Mouse (Mus musculus) neural tube, embryonic 15.5 days (tissue): ENCODE measurements around the gene Fer. TPM values are rescaled to one million over a fixed set of nuclear protein-coding genes. Genes with fewer than 3 reads are reported as not detected.
"Not testable (repeated sequence)": the region's sequence is repeated elsewhere in the genome, so short reads cannot be mapped to it uniquely, and the experiment has no call there.

Experiments
- ATAC-seq: fragments of 200-750 bp; cut with Nextera tagmentation; 2 replicates; pipeline ENCODE4 v1.8.0; 2017; ENCODE audit warnings: mild to moderate bottlenecking, moderate TSS enrichment, moderate library complexity; ENCODE audit not compliant: low FRiP score
- H3K27ac ChIP-seq: fragments of 300-500 bp; sonication (generic); replicated peaks from 2 replicates; pipeline ENCODE4 v1.5.1; 2015; ENCODE audit warnings: mild to moderate bottlenecking, inconsistent platforms
- H3K27me3 ChIP-seq: fragments of 300-500 bp; sonication (generic); replicated peaks from 2 replicates; pipeline ENCODE4 v1.6.1; 2015; ENCODE audit warnings: inconsistent platforms
- H3K36me3 ChIP-seq: fragments of 300-500 bp; sonication (generic); 2 replicates; pipeline ENCODE4 v1.6.1; 2015; ENCODE audit warnings: inconsistent platforms
- H3K4me1 ChIP-seq: fragments of 300-500 bp; sonication (generic); 2 replicates; pipeline ENCODE4 v1.6.1; 2015; ENCODE audit warnings: inconsistent platforms
- H3K4me2 ChIP-seq: fragments of 300-500 bp; sonication (generic); 2 replicates; pipeline ENCODE4 v1.6.1; 2015; ENCODE audit warnings: inconsistent platforms, mild to moderate bottlenecking, moderate library complexity
- H3K4me3 ChIP-seq: fragments of 300-500 bp; sonication (generic); replicated peaks from 2 replicates; pipeline ENCODE4 v1.5.1; 2015; ENCODE audit warnings: mild to moderate bottlenecking, inconsistent platforms
- H3K9ac ChIP-seq: fragments of 300-500 bp; sonication (generic); replicated peaks from 2 replicates; pipeline ENCODE4 v1.6.1; 2015; ENCODE audit warnings: mild to moderate bottlenecking, inconsistent platforms
- H3K9me3 ChIP-seq: fragments of 300-500 bp; sonication (generic); replicated peaks from 2 replicates; pipeline ENCODE4 v1.6.1; 2016; ENCODE audit warnings: inconsistent platforms
- WGBS: fragments of 180-500 bp; shearing (Covaris S2); methylation state at CpG from one replicate; pipeline ENCODE4 v1.1.7; 2015; ENCODE audit warnings: mixed read lengths; 5-methylcytosine and 5-hydroxymethylcytosine counted together
- polyA plus RNA-seq: library from polyadenylated mRNA; unstranded; fragments of >200 nt; fragmentation: Nextera tagmentation; extraction: Ambion mirVana; gene quantifications from 2 replicates; pipeline ENCODE4 v1.2.1, GENCODE M21; 2015

Gene Fer
- polyA plus RNA-seq, 1 experiment from 2014 or later: 31.5 TPM

DNA sequence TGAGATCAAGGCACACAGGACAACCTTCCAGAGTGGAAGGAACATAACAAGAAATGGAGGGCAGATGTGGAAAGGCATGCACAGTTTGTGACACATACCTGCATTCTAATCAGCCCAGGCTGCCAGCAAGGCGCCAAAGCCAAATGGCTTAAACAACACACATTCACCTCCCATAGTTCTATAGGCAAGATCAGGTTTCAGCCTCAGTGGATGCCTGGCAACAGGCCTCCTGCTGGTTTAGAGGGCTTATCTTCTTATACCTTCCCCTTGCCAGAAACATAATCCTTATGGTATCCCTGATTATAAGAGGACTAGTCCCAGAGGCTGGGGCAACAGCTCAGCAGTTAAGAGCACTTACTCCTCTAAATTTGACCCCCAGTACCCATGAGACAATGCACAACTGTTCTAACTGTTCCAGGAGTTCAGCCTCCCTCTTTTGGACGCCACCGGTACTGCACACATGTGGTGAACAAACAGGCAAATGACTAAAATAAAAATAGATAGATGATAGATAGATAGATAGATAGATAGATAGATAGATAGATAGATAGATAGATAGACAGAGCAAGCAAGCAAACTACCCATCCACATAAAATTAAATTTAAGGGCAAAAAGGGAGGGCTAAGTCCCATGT is 23.1 kb upstream of the Fer start:
- Histone ChIP-seq H3K36me3 (no peaks in the 10 kb centered on the region), H3K4me1 (no peaks in the 10 kb centered on the region), H3K27ac (no peak overlapping the region), H3K9ac (no peak overlapping the region), H3K4me2 (no peak overlapping the region), H3K9me3 (no peaks in the 10 kb centered on the region), H3K4me3 (no peak overlapping the region), H3K27me3 (no peaks in the 10 kb centered on the region)
- WGBS: 96% methylated on average over 3 of the region's 3 CpGs
- no peak for ATAC-seq

GRCm38 (mm10) chr17:63842226-63842625 is 20.6 kb upstream of the Fer start:
- 89% methylated on average over 1 of the region's 1 CpGs for WGBS
- Histone ChIP-seq H3K9me3 (no peaks in the 10 kb centered on the region), H3K4me1 (no peaks in the 10 kb centered on the region), H3K27me3 (no peaks in the 10 kb centered on the region), H3K4me2 (no peak overlapping the region), H3K4me3 (no peak overlapping the region), H3K27ac (no peak overlapping the region), H3K9ac (no peak overlapping the region), H3K36me3 (no peaks in the 10 kb centered on the region)
- no peak for ATAC-seq

DNA sequence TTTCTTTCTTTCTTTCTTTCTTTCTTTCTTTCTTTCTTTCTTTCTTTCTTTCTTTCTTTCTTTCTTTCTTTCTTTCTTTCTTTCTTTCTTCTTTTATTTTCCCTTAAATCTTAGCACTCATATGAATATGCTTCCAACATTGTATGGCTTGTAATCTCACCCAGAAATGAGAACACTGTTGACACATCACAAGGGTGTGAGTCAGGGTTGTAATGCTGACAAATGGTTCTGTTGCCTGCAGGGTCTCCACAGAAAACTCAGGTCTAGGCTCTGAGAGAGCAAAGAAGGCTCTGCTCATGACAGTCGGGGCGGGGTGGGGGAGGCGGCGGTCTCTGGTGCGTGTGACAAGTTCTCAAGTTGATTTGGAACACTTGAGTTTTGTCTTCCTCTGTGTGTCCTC is 17.9 kb upstream of the Fer start:
- H3K9me3 ChIP-seq: no peaks in the 10 kb centered on the region

GRCm38 (mm10) chr17:63845766-63846165 is 17.1 kb upstream of the Fer start:
- not testable (repeated sequence) for H3K4me1 ChIP-seq, H3K4me3 ChIP-seq, H3K9ac ChIP-seq, H3K27me3 ChIP-seq, H3K36me3 ChIP-seq, H3K27ac ChIP-seq, H3K4me2 ChIP-seq, H3K9me3 ChIP-seq, ATAC-seq
- WGBS: 96% methylated on average over 3 of the region's 3 CpGs

More for the DNA sequence above, 17.9 kb upstream of the Fer start:
- 87% methylated on average over 5 of the region's 5 CpGs for WGBS
- Histone ChIP-seq H3K36me3 (no peaks in the 10 kb centered on the region), H3K9ac (no peak overlapping the region), H3K27ac (no peak overlapping the region), H3K27me3 (no peaks in the 10 kb centered on the region), H3K4me3 (no peak overlapping the region), H3K4me2 (no peak overlapping the region), H3K4me1 (peaks cover 8% of the 10 kb centered on the region; the same call in 1 of the 2 replicates)
- no peak for ATAC-seq

DNA sequence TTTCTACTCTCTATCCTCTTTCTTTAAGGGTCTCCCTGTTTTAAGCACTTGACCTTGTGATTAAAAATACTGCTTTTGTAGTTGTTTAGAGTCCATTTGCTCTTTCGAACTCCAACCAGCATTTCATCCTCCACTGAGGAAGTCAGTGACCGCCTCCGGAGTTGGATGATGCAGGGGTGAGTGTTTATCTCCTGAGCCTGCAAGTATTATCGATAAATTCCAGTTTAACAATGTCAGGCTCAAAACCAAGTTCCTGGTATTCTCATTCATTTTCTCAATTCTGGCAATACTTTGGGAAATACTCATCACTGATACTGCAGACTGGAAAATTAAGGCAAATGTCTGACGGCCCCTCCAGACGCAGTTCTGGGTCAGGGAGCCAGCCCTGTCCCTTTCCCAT is 13.7 kb upstream of the Fer start:
- peak overlapping the region; percentile 61 for H3K4me2 ChIP-seq
- H3K27ac ChIP-seq: peak overlapping the region; percentile 64
- WGBS: 6% methylated on average over 6 of the region's 6 CpGs
- no peaks in the 10 kb centered on the region for H3K27me3 ChIP-seq
- peak overlapping the region; percentile 51 for H3K4me3 ChIP-seq
- peaks cover 8% of the 10 kb centered on the region; the same call in 1 of the 2 replicates for H3K4me1 ChIP-seq
- no peaks in the 10 kb centered on the region for H3K36me3 ChIP-seq
- ATAC-seq: peak; percentile 61; the same call in 1 of the 2 replicates
- peak overlapping the region; percentile 51 for H3K9ac ChIP-seq
- H3K9me3 ChIP-seq: no peaks in the 10 kb centered on the region

DNA sequence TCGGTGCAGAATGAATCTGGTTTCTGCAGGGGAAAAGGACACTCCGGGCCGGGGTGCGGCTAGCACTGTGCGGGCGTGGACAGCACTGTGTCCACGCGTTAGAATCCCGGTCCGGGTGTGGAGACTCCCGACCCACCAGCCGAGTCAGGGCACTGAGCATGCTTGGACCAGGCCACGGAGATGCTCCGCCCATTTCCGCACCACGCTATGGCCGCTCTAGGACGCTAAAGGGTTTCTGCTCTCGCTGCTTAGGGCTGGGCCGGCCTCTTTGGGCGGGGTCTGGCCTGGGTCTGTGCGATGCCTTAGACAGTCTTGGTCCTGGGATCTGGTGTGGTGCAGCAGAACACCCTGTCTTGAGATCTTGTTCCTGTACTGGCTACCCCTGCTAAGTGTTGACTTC is 13.3 kb upstream of the Fer start:
- Histone ChIP-seq H3K36me3 (no peaks in the 10 kb centered on the region), H3K9me3 (no peaks in the 10 kb centered on the region), H3K4me3 (peak overlapping the region; percentile 51), H3K27me3 (no peaks in the 10 kb centered on the region), H3K4me2 (peak overlapping the region; percentile 61), H3K27ac (peak overlapping the region; percentile 64), H3K9ac (peak overlapping the region; percentile 51), H3K4me1 (peaks cover 8% of the 10 kb centered on the region; the same call in 1 of the 2 replicates)
- peak; percentile 99 for ATAC-seq
- WGBS: under 1% methylated on average over 22 of the region's 22 CpGs

- no peaks in the 10 kb centered on the region for H3K36me3 ChIP-seq
- 88% methylated on average over 9 of the region's 9 CpGs for WGBS
- peaks cover 8% of the 10 kb centered on the region; the same call in 1 of the 2 replicates for H3K4me1 ChIP-seq
- H3K27me3 ChIP-seq: no peaks in the 10 kb centered on the region
- no peaks in the 10 kb centered on the region for H3K9me3 ChIP-seq
- no peak overlapping the region for H3K9ac ChIP-seq
- H3K27ac ChIP-seq: 0 out of 2 replicates have a peak overlapping the region, but pooled peaks have one; percentile 64
- ATAC-seq: peak; percentile 18; the same call in 1 of the 2 replicates
- H3K4me3 ChIP-seq: no peak overlapping the region
- peak overlapping the region; percentile 61 for H3K4me2 ChIP-seq
Observed at GRCm38 (mm10) chr17:63850016-63850415, 12.8 kb upstream of the Fer start.

DNA sequence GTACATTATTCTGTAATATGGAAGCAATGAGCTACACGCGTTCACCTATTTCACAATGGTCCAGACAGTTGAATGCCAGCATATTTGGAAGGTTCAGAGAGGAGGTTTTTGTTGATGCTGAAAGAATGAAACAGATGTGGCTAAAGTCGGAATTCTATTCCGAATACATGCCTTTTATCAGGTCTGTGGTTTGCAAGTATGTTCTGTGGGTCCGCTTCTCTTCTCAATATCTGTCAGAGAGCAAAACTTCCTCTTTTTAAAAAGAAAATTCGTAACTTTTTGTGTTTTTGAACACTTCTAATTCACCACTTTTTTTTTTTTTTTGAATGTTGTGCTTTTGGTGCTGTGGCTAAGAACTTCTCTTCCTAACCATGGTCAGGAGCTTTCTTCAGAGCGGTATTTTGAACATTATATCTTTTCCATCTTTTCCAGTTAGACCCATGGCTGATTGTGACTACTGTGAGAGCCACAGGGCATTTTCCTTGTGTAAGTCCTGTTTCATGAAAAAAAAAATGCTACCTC is 5.8 kb upstream of the Fer start:
- Histone ChIP-seq H3K36me3 (no peaks in the 10 kb centered on the region), H3K4me1 (no peaks in the 10 kb centered on the region), H3K27me3 (no peaks in the 10 kb centered on the region), H3K9me3 (no peaks in the 10 kb centered on the region), H3K4me3 (no peak overlapping the region), H3K9ac (no peak overlapping the region), H3K4me2 (no peak overlapping the region), H3K27ac (no peak overlapping the region)
- ATAC-seq: no peak
- 92% methylated on average over 7 of the region's 7 CpGs for WGBS

- H3K4me2 ChIP-seq: no peak overlapping the region
- H3K36me3 ChIP-seq: no peaks in the 10 kb centered on the region
- no peaks in the 10 kb centered on the region for H3K27me3 ChIP-seq
- H3K9ac ChIP-seq: no peak overlapping the region
- 55% methylated on average over 4 of the region's 4 CpGs for WGBS
- H3K4me3 ChIP-seq: no peak overlapping the region
- no peak for ATAC-seq
- H3K9me3 ChIP-seq: no peaks in the 10 kb centered on the region
- peaks cover 16% of the 10 kb centered on the region for H3K4me1 ChIP-seq
- H3K27ac ChIP-seq: no peak overlapping the region
Observed at GRCm38 (mm10) chr17:63860988-63861387, 1.9 kb upstream of the Fer start.

GRCm38 (mm10) chr17:63862399-63862798 is 463 bp upstream of the Fer start:
- 60% methylated on average over 3 of the region's 3 CpGs for WGBS
- Histone ChIP-seq H3K4me1 (peaks cover 16% of the 10 kb centered on the region), H3K27me3 (no peaks in the 10 kb centered on the region), H3K27ac (no peak overlapping the region), H3K36me3 (no peaks in the 10 kb centered on the region), H3K9ac (no peak overlapping the region), H3K4me3 (no peak overlapping the region), H3K4me2 (peak overlapping the region; percentile 87; the same call in 1 of the 2 replicates), H3K9me3 (no peaks in the 10 kb centered on the region)
- ATAC-seq: no peak

GRCm38 (mm10) chr17:63863647-63864149 is 836 bp downstream of the Fer start, which contains the start of gene A930002H24Rik:
A930002H24Rik (minus strand) TSS chr17:63863791.
- WGBS: under 1% methylated on average over 52 of the region's 55 CpGs
- Histone ChIP-seq H3K36me3 (no peaks in the 10 kb centered on the region), H3K4me1 (peaks cover 16% of the 10 kb centered on the region), H3K9me3 (no peaks in the 10 kb centered on the region), H3K4me3 (peak within 1 kb of the TSS; percentile 92), H3K27me3 (no peaks in the 10 kb centered on the region), H3K4me2 (peak within 1 kb of the TSS; percentile 87), H3K9ac (peak within 1 kb of the TSS; percentile 97), H3K27ac (peak within 1 kb of the TSS; percentile 95)
- ATAC-seq: peak; percentile 99

- Histone ChIP-seq H3K4me2 (peak overlapping the region; percentile 87), H3K27me3 (no peaks in the 10 kb centered on the region), H3K27ac (peak overlapping the region; percentile 95), H3K4me3 (peak overlapping the region; percentile 92), H3K9ac (peak overlapping the region; percentile 97), H3K36me3 (no peaks in the 10 kb centered on the region), H3K9me3 (no peaks in the 10 kb centered on the region), H3K4me1 (peaks cover 16% of the 10 kb centered on the region)
- peak; percentile 86 for ATAC-seq
- WGBS: under 1% methylated on average over 27 of the region's 48 CpGs
Observed at GRCm38 (mm10) chr17:63864171-63864571, 1.3 kb downstream of the Fer start.
